Mouse (Mus musculus) layer of hippocampus, postnatal 25 days (tissue): ENCODE measurements around the gene Btbd2. TPM values are rescaled to one million over a fixed set of nuclear protein-coding genes. Genes with fewer than 3 reads are reported as not detected.

Source experiments
- DNase-seq, 2 experiments: peaks; one replicate each; pipeline ENCODE4 v3.0.0; 2022; ENCODE audit warnings: mixed read lengths in 2 of 2, low spot score in 1 of 2; ENCODE audit errors: extremely low spot score in 1 of 2
- total RNA-seq, 2 experiments: library from RNA; stranded (reverse); gene quantifications; 2 replicates each; pipeline ENCODE4 v1.2.3; 2021

The Btbd2 gene
- total RNA-seq, 2 experiments from 2014 or later: 103 to 107 TPM

DNA sequence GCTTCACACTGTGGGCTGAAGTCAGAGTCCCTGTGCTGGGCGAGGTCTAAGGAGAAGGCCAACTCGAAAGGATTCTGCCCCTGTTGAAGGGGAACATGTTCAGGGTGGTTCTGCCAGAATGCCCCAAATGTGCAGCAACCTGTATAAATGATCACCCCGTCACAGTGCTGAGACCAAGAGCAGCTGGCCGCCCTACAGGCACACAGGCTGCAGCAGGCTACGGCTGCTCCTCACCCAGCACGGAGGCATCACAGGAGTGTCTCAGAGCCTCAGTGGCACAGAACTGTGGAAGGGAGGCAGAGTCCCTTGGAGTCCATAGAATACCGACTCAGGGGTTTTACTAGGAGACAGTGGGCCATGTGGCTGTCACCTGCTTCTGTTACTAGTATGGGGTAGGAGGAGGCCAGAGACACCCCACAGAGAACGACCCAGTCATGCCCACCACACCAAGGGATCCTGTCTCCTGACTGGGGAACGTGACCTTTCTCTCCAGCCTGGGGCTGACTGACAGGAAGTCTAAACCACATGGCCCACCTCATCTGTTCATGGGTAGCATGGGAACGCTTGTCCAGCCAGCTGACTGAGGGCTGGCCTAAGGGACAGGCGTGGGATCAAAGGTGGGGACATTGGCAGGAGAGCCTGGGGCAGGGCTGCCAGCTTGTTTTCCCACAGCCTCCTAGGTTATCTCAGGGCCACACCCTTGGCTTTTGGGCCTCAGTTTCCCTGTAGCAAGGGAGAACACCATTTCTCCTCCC lies 15.2 kb upstream of the Btbd2 start:
- no peak for DNase-seq

GRCm38 (mm10) chr10:80671251-80671650 lies 14.4 kb upstream of the Btbd2 start:
- no peak for DNase-seq

DNA sequence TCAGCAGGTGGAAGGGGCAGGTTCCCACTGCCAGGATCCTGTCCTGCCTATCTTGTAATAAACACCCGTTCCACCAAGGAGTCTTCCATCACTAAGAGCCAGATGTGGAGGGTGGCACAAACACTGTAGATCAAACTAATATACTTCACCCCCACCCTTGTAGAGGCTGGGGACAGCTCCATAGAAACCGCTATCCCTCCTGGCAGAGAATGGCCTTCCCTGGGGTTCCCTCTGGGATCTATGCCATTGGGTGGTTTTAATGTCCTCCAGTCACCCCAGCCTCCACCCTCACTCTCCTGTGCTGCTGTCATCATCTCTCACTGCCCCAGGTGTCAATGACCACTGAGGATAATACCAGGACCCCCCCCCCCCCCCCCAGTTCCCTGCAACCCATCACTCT lies 13.7 kb upstream of the Btbd2 start:
- no peak for DNase-seq

DNA sequence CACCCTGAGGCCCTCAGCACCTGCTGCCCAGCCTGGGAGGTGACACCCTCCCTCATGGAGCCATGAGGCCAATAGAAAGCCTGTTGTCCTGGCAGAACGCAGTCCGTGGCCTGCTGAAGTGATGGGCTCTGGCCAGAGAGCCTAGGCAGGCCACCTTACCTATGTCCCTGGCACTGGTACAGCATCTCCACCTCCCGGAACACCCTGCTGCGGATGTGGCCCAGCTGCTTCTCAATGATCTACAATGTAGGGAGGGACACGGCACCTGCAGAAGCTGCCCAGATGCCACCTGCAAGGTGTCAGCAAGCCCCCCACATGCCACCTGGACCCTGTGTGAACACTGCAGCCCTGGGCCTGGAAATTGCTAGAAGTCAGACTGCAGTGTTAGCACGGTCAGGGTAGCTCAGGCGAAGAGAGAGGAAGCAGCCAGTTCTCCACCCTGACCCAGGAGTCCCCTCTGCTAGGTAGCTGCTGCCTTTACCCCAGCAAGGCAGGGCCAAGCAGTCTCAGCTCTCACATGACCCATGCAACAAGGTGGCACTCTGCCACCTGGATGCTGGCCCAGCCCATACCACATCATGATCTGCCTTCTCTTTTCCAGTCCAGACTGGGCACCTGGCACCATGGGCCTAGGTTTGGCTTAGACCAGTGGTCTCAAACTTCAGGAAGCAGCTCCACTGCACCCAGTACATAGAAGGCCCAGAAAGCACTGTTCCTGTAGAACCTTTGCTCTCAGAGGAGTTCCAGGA lies 13.0 kb upstream of the Btbd2 start:
- DNase-seq: no peak

- DNase-seq: no peak
Observed at GRCm38 (mm10) chr10:80669018-80669417, 12.1 kb upstream of the Btbd2 start.

DNA sequence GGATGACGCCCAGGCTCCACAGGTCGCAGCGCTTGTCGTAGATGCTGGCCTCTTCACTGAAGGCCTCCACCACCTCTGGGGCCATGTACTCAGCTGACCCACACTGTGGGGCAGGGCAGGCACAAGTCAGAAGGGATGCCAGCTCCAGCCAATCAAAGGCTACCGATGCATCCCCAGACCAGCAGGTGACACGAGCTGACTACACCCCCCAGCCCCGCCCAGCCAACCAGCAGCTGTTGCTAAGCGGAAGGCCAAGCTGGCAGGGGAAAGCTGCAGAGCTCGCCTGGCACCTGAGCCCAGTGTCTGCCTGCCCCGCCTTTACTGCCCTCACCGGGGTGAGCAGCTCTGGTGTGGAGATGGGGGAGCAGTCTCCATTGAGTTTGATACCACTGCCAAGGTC lies 11.7 kb upstream of the Btbd2 start:
- DNase-seq: no peak

GRCm38 (mm10) chr10:80666837-80667412 lies 10.1 kb upstream of the Btbd2 start:
- DNase-seq: no peak

DNA sequence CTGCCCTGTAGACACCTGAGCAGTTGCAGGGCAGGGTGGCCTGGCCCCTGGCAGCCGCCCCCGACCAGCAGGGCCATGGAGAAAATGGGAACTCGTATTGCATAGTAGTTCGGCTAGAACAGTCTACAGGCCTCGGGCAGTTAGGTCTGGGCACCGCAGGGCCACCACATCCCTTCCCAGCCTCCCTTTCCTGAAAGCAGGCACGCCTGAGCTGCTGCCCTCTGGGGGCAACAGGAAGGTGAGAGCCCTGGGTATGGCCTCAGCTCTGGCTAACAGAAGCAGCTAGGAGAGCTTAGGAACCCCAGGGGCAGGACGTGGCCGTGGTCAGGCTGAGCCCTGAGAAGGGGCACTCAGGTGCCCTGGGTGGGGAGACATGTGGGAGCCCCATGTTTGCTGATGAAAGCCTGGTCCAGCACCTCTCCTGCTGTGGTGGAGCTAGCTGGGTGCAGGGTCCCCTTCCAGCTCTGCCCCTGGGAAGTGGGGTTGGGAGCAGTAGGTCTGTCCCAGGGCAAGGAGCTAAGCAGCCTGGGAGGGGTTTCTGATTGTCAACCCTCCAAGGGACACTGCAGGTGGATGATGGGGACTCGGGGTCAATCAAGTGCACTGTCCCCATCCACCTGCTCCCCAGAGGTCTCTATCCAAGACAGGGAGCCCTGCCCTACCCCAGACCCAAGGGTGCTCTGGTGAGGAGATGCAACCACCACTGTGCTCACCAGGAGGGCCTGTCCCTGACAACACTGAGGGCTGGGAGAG lies 9.3 kb upstream of the Btbd2 start:
- no peak for DNase-seq

GRCm38 (mm10) chr10:80665459-80665858 lies 8.6 kb upstream of the Btbd2 start:
- no peak for DNase-seq

DNA sequence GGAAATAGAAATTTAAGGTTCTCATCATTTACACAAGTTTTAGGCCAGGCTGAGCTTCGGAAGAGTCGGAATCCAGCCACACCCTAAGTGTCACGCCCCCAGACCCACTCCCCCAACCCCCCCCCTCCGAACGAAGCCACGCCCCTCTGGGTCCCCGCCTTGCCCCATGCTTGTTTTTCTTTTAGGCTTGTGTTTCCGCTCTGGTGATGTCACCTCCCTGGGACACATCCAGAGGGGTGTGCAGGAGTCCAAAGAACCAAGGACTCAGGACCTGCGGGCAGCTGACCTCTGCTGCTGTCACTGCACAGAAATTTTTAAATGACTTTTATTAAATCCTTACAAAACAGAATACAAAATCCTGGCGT lies 8.1 kb upstream of the Btbd2 start:
- DNase-seq: no peak

DNA sequence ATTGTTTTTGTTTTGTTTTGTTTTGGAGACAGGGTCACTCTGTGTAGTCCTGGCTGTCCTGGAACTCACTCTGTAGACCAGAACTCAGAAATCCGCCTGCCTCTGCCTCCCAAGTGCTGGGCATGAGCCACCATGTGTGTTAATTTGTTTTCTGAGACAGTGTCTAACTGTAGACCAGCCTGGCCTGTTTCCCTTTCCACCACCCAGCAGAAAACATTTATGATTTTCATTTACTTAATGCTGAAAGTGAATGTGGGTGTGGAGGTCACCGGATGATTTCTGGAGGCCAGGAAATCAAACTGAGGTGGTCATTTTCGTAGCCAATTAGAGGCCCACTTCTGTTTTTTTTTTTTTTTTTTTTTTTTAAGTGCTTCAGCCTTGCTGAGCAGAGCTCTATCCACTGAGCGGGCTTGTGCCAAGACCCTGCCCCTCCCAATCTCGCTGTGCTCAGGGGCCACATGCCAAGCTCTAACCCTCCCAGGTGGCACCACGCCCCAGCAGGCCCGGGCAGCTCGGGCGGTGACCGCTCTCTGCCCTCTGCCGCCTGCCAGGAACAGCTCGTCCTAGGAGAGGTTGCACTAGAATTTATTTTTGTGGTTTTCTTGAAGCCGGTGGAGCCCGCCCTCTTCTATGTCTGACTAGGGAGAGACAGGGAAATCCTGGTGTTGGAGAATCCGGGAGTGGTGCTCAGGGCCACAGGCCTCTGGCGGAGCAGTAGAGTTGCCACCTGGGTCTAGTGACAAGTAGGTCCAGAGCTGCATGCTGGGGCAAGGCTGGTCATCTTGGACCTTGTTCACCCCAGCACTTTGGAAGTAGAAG lies 7.5 kb upstream of the Btbd2 start:
- DNase-seq: peak in 1 of 2 experiments; percentile 29

- DNase-seq: no peak
Observed at GRCm38 (mm10) chr10:80663485-80664196, 6.8 kb upstream of the Btbd2 start.

GRCm38 (mm10) chr10:80661149-80661548 lies 4.3 kb upstream of the Btbd2 start:
- peak in 1 of 2 experiments; percentile 52 for DNase-seq

DNA sequence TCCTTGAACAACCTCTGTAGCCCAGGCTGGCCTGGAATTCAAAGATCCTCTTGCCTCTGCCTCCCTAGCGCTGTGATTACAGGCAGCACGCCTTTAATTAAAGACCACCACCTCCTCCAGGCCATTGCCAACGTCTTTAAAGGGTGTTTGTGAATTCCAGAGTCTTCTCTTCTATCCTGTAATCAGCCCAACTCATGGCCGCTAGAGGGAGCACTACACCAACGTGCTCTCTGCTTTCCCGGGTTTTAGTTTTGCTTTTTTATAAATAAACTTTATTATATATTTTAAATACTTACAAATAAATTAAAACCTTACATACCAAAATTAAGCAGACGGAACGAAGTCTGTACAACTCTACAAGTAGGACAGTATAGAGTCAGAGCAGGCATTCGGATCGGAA lies 2.3 kb upstream of the Btbd2 start:
- peak; percentile 69 to 92 for DNase-seq

DNA sequence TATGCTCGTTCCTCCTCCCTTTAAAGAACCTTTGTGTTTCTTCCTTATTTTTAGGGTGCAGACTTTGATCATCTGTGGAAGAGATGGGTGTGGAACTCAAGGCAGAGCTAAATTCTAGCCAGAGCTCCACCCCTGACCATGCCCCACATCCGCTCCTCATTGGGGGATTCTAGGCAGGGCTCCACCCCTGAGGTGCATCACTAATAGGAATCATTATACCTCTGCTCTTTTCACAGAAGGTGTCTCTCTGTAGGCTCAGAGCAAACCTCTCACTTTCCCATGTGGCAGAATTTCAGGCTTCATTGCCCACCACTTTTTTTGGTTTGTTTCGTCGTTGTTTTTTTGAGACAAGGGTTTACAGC lies 2.0 kb upstream of the Btbd2 start:
- DNase-seq: no peak

GRCm38 (mm10) chr10:80658194-80658840 lies 1.4 kb upstream of the Btbd2 start:
- DNase-seq: no peak

DNA sequence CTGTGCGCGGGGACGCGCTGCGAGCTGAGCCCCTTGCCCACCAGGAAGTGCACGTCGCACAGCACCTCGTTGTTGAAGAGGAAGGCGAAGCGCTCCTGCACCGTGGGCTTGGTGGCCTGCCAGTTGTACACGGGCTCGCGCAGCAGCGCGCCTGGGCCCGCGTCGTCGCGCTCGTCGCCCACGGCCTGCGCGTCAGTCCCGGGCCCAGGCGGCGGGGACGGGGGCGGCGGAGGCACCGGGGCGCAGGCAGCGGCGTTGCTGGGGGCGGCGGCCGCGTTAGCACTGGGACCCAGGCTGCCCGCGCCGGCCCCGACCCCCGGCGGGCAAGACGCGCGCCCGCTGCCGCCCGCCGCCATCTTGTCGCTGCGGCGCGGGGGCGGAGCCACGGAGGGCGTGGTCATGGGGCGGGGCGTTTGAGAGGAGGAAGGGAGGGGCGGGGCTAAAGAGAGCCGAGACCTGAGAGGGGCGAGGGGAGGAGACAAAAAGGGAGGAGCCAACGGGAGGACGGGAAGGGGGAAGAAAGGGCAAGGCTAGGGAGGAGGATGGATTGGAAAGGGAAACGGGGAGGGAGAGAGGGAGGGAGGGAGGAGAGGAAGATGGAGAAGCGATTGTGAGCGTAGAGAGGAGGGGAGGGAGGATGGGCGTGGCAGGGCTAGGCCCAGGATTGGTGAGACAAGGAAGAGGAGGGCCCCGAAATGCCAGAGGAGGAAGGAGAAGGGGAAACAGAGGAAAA lies 575 bp downstream of the Btbd2 start:
- peak; percentile 82 to 91 for DNase-seq

DNA sequence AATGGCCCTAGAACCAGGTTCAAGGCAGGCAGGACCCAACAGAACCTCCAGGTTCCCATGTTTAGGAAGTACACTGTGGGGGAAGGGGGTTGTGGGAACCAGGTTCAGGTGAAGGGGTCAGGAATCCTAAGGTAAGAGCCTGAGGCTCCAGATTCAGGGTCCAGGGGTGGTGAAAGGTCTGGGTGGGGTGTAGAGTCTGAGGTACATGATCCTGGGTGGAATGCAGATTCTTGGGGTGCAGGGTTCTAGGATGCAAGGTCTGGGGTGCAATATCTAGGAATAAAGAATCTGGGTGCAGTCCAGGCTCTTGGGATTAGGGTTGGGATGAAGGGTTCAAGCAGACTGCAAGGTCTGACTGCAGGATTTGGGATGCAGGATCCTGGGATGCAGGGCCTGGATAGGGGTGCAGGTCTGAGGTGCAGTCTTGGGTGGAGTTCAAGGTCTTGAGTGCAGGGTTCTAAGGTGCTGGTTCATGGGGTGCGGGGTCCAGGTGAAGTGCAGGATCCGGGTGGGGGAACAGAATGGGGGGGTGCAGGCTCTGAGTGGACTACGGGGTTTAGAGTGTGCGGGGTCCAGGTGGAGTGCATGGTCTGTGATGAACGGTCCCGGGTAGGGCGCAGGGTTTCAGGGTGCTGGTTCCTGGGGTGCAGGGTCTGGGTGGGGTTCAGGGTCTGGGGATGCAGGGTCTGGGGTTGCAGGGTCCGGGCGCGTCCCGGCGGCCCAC lies 1.3 kb downstream of the Btbd2 start:
- DNase-seq: no peak
